Mouse (Mus musculus): ENCODE measurements at regions not wholly inside any gene's neighbourhood (a gene's known extent, or its start where the extent isn't known, plus 50 kb on each side); places are given as distances from the start of the nearest gene placed in this dataset.

- peak in 1 of 2 experiments; percentile 5 for DNase-seq
- intact Hi-C loops (cut with DNase I): no loop called here
These were observed 219.8 kb downstream of the Tex36 start for GRCm38 (mm10) chr7:133382032-133382712.

GRCm38 (mm10) chr7:133379373-133379772 lies 222.6 kb downstream of the Tex36 start:
- DNase-seq: no peak
- intact Hi-C loops (cut with DNase I): no loop called here

GRCm38 (mm10) chr7:133378338-133378737 lies 223.6 kb downstream of the Tex36 start:
- intact Hi-C loops (cut with DNase I): no loop called here
- no peak for DNase-seq

- intact Hi-C loops (cut with DNase I): no loop called here
- no peak for DNase-seq
These were observed 225.0 kb downstream of the Tex36 start for GRCm38 (mm10) chr7:133376833-133377484.

- no peak for DNase-seq
These were observed 229.3 kb downstream of the Tex36 start for GRCm38 (mm10) chr7:133372695-133373094.

GRCm38 (mm10) chr7:133370542-133370941 lies 231.4 kb downstream of the Tex36 start:
- DNase-seq: no peak
- intact Hi-C loops (cut with DNase I): no loop called here

More at GRCm38 (mm10) chr7:133372695-133373094, 229.3 kb downstream of the Tex36 start:
- intact Hi-C loops (cut with DNase I): no loop called here

GRCm38 (mm10) chr7:133364601-133365000 lies 237.4 kb downstream of the Tex36 start:
- intact Hi-C loops (cut with DNase I): no loop called here

GRCm38 (mm10) chr7:133328717-133329116 lies 204.6 kb upstream of the Ctbp2 start:
- DNase-seq: no peak
- intact Hi-C loops (cut with DNase I): no loop called here

More at GRCm38 (mm10) chr7:133364601-133365000, 237.4 kb downstream of the Tex36 start:
- no peak for DNase-seq

- intact Hi-C loops (cut with DNase I): no loop called here
These were observed 201.5 kb upstream of the Ctbp2 start for GRCm38 (mm10) chr7:133325548-133326190.

GRCm38 (mm10) chr7:133323955-133324354 lies 199.8 kb upstream of the Ctbp2 start:
- intact Hi-C loops (cut with DNase I): no loop called here
- DNase-seq: no peak

More at GRCm38 (mm10) chr7:133325548-133326190, 201.5 kb upstream of the Ctbp2 start:
- DNase-seq: no peak

- intact Hi-C loops (cut with DNase I): no loop called here
- DNase-seq: no peak
These were observed 193.4 kb upstream of the Ctbp2 start for GRCm38 (mm10) chr7:133317511-133317910.

GRCm38 (mm10) chr7:133316701-133317475 lies 192.7 kb upstream of the Ctbp2 start:
- intact Hi-C loops (cut with DNase I): no loop called here
- peak in 1 of 2 experiments; percentile 31 for DNase-seq

- intact Hi-C loops (cut with DNase I): no loop called here
These were observed 191.3 kb upstream of the Ctbp2 start for GRCm38 (mm10) chr7:133315197-133316029.

GRCm38 (mm10) chr7:133313115-133313514 lies 189.0 kb upstream of the Ctbp2 start:
- intact Hi-C loops (cut with DNase I): no loop called here
- DNase-seq: no peak

More at GRCm38 (mm10) chr7:133315197-133316029, 191.3 kb upstream of the Ctbp2 start:
- peak in 1 of 2 experiments; percentile 20 for DNase-seq

GRCm38 (mm10) chr7:133311116-133311801 lies 187.1 kb upstream of the Ctbp2 start:
- DNase-seq: no peak
- intact Hi-C loops (cut with DNase I): no loop called here

GRCm38 (mm10) chr7:133304461-133304860 lies 180.3 kb upstream of the Ctbp2 start:
- intact Hi-C loops (cut with DNase I): no loop called here
- no peak for DNase-seq

GRCm38 (mm10) chr7:133290471-133290870 lies 166.3 kb upstream of the Ctbp2 start:
- no peak for DNase-seq
- intact Hi-C loops (cut with DNase I): no loop called here

- intact Hi-C loops (cut with DNase I): no loop called here
- no peak for DNase-seq
These were observed 164.1 kb upstream of the Ctbp2 start for GRCm38 (mm10) chr7:133288236-133288635.

GRCm38 (mm10) chr7:133286836-133287235 lies 162.7 kb upstream of the Ctbp2 start:
- intact Hi-C loops (cut with DNase I): no loop called here
- no peak for DNase-seq
